9 mouse cellular contexts compared by ENCODE assay signal in genomic region chr13:91893132-91893531, GRCm38 (mm10). TPM values are rescaled to one million over a fixed set of nuclear protein-coding genes. Genes with fewer than 3 reads are reported as not detected.
DNase-seq lines count a peak whose midpoint lies in the region; ATAC-seq and TF ChIP-seq lines count a peak whose summit lies in the region.
"Had no signal": no experiment of that assay in that cellular context is flagged by ENCODE, and none has a peak within 500 bp of the region (broad histone marks: within the 10 kb centered on the region; RNA-seq: fewer than 3 reads in every experiment).

No protein-coding gene starts in this region.

- TF ChIP-seq CTCF in E14TG2a.4 (conservative IDR thresholded peaks at IDR 0.05; ENCODE audit: low read length): peak; percentile 14; the same call in 1 of the 2 replicates

- ATAC-seq in CD4-positive, CD25-positive, alpha-beta regulatory T cell, adult 4 months: no peak

- no peaks in the 10 kb centered on the region for H3K4me1 ChIP-seq in E14TG2a.4 (replicated peaks; ENCODE audit: low read depth, low read length)
- H3K4me1 ChIP-seq: embryonic facial prominence, embryonic 12.5 days had no signal

- no peaks in the 10 kb centered on the region for H3K27me3 ChIP-seq in E14TG2a.4 (ENCODE audit: insufficient read depth, low read length)
- H3K27me3 ChIP-seq: embryonic facial prominence, embryonic 12.5 days had no signal

- no peaks in the 10 kb centered on the region for H3K36me3 ChIP-seq in E14TG2a.4 (ENCODE audit: insufficient read depth, low read length)
- H3K36me3 ChIP-seq: embryonic facial prominence, embryonic 12.5 days had no signal

- H3K4me3 ChIP-seq in E14TG2a.4 (replicated peaks; ENCODE audit: low read length): no peak overlapping the region
- H3K4me3 ChIP-seq: embryonic facial prominence, embryonic 12.5 days had no signal

- DNase-seq in CD4-positive, CD25-positive, alpha-beta regulatory T cell, adult 2 months (ENCODE audit: low read depth, low spot score): peak; percentile 49
- peak; percentile 33 for DNase-seq in kidney, adult 9 months
- no peak for DNase-seq in kidney, adult 8-10 months
- DNase-seq in forelimb bud, embryonic 11.5 days (ENCODE audit: low read depth, low spot score): peak; percentile 24
- no peak for DNase-seq in testis, postnatal 14 days (ENCODE audit: low spot score)
- no peak for DNase-seq in spleen, postnatal 4 days (ENCODE audit: low spot score in 2 of 2)

- no peaks in the 10 kb centered on the region for H3K9me3 ChIP-seq in E14TG2a.4 (ENCODE audit: low read length)
- H3K9me3 ChIP-seq: embryonic facial prominence, embryonic 12.5 days had no signal

RNA-seq across cellular contexts. Expression of gene Ckmt2, which starts 16.4 kb away (rescaled TPM):
- polyA plus RNA-seq in CD4-positive, CD25-positive, alpha-beta regulatory T cell, adult 4 months (2017; shearing (Covaris generic)): not detected
- polyA plus RNA-seq: embryonic facial prominence, embryonic 12.5 days had no signal

Comparison
In these comparisons a context has a peak if more than half of its experiments do, and no peak if none do; other contexts are left out.
1. DNase-seq: peak in CD4-positive, CD25-positive, alpha-beta regulatory T cell, adult 2 months (single experiment), kidney, adult 9 months (single experiment) and forelimb bud, embryonic 11.5 days (single experiment); none in kidney, adult 8-10 months (0 of 2), testis, postnatal 14 days (single experiment) and spleen, postnatal 4 days (0 of 2).